Mouse (Mus musculus) stomach, embryonic 16.5 days (tissue): ENCODE data around the gene Amh. TPM values are rescaled to one million over a fixed set of nuclear protein-coding genes. Genes with fewer than 3 reads are reported as not detected.

Source experiments
- ATAC-seq: fragments of 200-750 bp; cut with Nextera tagmentation; 2 replicates; pipeline ENCODE4 v1.8.0; 2017; ENCODE audit warnings: moderate number of reproducible peaks, moderate TSS enrichment; ENCODE audit not compliant: insufficient read depth, low FRiP score
- H3K27ac ChIP-seq: fragments of 300-500 bp; sonication (generic); 2 replicates; pipeline ENCODE4 v1.5.1; 2014; ENCODE audit warnings: low read length
- H3K27me3 ChIP-seq: fragments of 300-500 bp; sonication (generic); 2 replicates; pipeline ENCODE4 v1.6.1; 2014; ENCODE audit warnings: low read length, control low read depth, mixed read lengths; ENCODE audit not compliant: control insufficient read depth, insufficient read depth
- H3K36me3 ChIP-seq: fragments of 300-500 bp; sonication (generic); 2 replicates; pipeline ENCODE4 v1.6.1; 2014; ENCODE audit warnings: low read length; ENCODE audit not compliant: control insufficient read depth, insufficient read depth
- H3K4me1 ChIP-seq: fragments of 300-500 bp; sonication (generic); 2 replicates; pipeline ENCODE4 v1.6.1; 2014; ENCODE audit warnings: low read length, control low read depth, mixed read lengths; ENCODE audit not compliant: control insufficient read depth, insufficient read depth
- H3K4me2 ChIP-seq: fragments of 300-500 bp; sonication (generic); 2 replicates; pipeline ENCODE4 v1.6.1; 2014; ENCODE audit warnings: low read depth, low read length, mixed read lengths
- H3K4me3 ChIP-seq: fragments of 300-500 bp; sonication (generic); replicated peaks from 2 replicates; pipeline ENCODE4 v1.5.1; 2014; ENCODE audit warnings: mild to moderate bottlenecking, low read length
- H3K9ac ChIP-seq: fragments of 300-500 bp; sonication (generic); 2 replicates; pipeline ENCODE4 v1.6.1; 2014; ENCODE audit warnings: low read length
- H3K9me3 ChIP-seq: fragments of 300-500 bp; sonication (generic); replicated peaks from 2 replicates; pipeline ENCODE4 v1.6.1; 2016; ENCODE audit warnings: low read length, control low read depth; ENCODE audit not compliant: control insufficient read depth
- WGBS: fragments of 180-500 bp; shearing (Covaris S2); extraction: QIAGEN DNeasy Blood & Tissue Kit; methylation state at CpG from one replicate; pipeline ENCODE4 v1.1.7; 2014; 5-methylcytosine and 5-hydroxymethylcytosine counted together
- polyA plus RNA-seq: library from polyadenylated mRNA; unstranded; fragments of >200 nt; fragmentation: Nextera tagmentation; extraction: Ambion mirVana; gene quantifications from 2 replicates; pipeline ENCODE4 v1.2.1, GENCODE M21; 2015

Gene Amh
- polyA plus RNA-seq = not detected in 2 replicates

DNA sequence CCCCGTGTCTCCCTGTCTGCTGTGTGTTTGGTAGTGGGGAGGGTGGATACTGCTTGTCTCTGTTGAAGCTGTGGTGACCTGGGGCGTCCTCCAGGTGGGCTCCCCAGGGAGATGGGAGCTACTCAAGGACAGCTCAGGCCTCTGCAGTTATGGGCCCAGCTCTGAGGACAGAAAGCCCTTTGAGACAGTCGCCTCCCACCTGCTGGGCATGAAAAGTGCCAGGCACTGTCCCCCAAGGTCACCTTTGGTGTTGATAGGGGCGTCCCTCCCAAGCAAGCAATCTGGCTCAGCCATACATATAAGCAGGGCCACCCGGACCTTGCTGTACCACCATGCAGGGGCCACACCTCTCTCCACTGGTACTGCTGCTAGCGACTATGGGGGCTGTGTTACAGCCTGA, at the start of gene Amh:
TSS of gene Amh (plus strand) at position 328 of the 400 bp plus-strand sequence.
- Histone ChIP-seq H3K4me2 (no peak within 1 kb of the TSS), H3K27ac (no peak within 1 kb of the TSS), H3K9ac (peak within 1 kb of the TSS; percentile 7; the same call in 1 of the 2 replicates), H3K4me1 (peaks cover 21% of the 10 kb centered on the region), H3K27me3 (no peaks in the 10 kb centered on the region), H3K4me3 (no peak within 1 kb of the TSS), H3K9me3 (no peaks in the 10 kb centered on the region), H3K36me3 (peaks cover 26% of the 10 kb centered on the region)
- no peak for ATAC-seq
- WGBS = 66% methylated on average over 6 of the region's 6 CpGs

DNA sequence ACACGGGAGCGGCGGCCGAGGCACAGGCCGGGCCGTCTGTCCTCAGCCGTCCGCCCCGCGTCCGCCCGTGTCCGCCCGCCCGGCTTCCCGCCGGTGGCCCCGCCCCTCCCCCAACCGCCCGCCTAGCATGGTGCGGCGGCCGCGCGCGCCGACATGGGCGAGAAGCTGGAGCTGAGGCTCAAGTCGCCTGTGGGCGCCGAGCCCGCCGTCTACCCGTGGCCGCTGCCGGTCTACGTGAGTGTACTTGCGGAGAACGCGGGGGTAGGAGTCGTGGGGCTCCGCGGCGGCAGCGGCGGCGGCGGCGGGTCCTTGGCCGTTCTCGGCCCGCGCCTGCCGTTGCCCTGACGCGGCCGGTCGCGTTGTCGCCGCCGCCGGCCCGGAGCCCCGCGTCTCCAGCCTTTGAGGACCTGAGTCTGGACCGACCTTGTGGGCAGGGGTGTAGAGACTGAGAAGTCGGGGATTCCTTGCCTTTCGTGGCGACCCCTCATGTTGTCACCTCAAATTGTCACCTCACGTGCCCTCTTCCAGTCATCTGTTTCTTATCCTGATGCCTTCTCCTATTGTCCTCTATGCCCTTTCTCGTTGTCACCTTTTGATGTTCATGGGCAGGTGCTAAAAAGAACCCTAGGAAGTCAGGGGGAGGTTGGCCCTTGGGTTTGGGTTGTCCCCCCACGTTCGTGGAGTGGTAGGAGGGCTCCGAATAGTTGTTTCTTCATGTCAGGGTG, 49.6 kb upstream of the Amh start:
- no peak for ATAC-seq
- Histone ChIP-seq H3K27ac (peak overlapping the region; percentile 62), H3K4me1 (peaks cover 47% of the 10 kb centered on the region), H3K4me2 (peak overlapping the region; percentile 98), H3K9ac (peak overlapping the region; percentile 95), H3K9me3 (no peaks in the 10 kb centered on the region), H3K4me3 (peak overlapping the region; percentile 92), H3K36me3 (no peaks in the 10 kb centered on the region), H3K27me3 (no peaks in the 10 kb centered on the region)
- WGBS = under 1% methylated on average over 72 of the region's 75 CpGs

DNA sequence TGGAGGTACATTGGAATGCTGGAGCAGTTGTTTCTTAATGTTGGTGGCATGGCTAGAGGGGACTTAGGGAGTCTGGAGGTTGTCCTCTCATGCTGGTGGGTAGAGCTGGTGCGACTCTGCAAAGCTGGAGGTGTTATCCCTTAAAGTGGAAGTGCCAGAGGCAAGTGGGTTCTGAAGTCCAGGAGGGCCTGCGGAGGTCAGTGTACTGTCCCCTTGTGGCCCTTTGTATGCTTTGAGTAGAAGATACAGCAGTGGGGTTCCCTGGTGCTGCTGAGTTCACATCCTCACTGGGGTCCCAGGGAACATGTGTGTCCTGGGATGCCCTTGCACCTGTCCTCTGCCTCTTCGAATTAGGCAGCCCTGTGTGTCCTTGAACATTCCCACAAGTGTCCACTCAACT, 48.9 kb upstream of the Amh start:
- Histone ChIP-seq H3K4me3 (peak overlapping the region; percentile 92), H3K27ac (no peak overlapping the region), H3K36me3 (no peaks in the 10 kb centered on the region), H3K9ac (peak overlapping the region; percentile 95), H3K9me3 (no peaks in the 10 kb centered on the region), H3K27me3 (no peaks in the 10 kb centered on the region), H3K4me2 (peak overlapping the region; percentile 98), H3K4me1 (peaks cover 50% of the 10 kb centered on the region)
- no peak for ATAC-seq
- 21% methylated on average over 3 of the region's 3 CpGs for WGBS

DNA sequence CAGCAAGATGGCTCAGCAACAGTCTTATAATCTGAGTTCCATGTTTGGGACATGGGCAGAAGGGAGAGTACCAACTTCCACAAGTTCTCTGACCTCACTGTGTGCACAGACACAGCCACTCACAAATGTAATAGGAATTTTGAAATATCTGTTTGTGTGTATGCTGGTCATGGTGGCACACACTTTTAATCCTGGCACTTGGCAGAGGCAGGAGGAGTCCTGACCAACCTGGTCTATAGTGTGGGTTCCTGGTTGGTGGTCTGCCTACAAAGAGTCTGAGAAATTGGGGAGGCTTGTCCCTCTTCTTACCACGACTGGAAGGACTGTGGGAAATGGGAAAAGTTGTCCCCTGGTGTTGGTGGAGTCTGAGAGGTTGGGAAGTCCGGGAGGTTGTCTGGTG, 48.5 kb upstream of the Amh start:
- Histone ChIP-seq H3K4me3 (peak overlapping the region; percentile 92), H3K4me1 (peaks cover 54% of the 10 kb centered on the region), H3K4me2 (peak overlapping the region; percentile 98), H3K9me3 (no peaks in the 10 kb centered on the region), H3K36me3 (no peaks in the 10 kb centered on the region), H3K27me3 (no peaks in the 10 kb centered on the region), H3K27ac (no peak overlapping the region), H3K9ac (peak overlapping the region; percentile 95)
- ATAC-seq = no peak
- WGBS = 62% methylated on average over 2 of the region's 2 CpGs

DNA sequence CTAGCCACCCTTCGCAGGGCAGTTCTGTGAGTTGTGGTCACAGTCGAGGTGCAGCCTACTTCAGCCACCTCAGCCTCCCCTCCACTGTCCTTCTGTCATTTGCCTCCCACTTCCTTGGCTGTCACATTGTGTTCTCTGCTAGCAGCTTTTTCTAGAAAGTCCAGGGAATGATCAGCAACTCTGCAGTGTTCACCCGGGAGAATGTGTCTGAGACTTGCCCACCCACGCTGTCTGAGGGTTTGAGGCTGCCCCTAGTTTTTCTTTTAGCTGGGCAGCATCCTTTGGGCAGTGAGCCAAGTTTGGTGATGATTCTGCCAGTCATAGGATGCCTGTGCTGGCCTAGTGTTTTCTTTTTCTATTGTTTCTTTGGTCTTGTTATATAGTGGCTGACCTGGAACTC, 48.1 kb upstream of the Amh start:
- Histone ChIP-seq H3K9ac (peak overlapping the region; percentile 95), H3K4me2 (peak overlapping the region; percentile 98), H3K4me1 (peaks cover 54% of the 10 kb centered on the region), H3K27ac (no peak overlapping the region), H3K36me3 (no peaks in the 10 kb centered on the region), H3K9me3 (no peaks in the 10 kb centered on the region), H3K4me3 (no peak overlapping the region), H3K27me3 (no peaks in the 10 kb centered on the region)
- ATAC-seq = no peak
- WGBS = 61% methylated on average over 4 of the region's 4 CpGs

DNA sequence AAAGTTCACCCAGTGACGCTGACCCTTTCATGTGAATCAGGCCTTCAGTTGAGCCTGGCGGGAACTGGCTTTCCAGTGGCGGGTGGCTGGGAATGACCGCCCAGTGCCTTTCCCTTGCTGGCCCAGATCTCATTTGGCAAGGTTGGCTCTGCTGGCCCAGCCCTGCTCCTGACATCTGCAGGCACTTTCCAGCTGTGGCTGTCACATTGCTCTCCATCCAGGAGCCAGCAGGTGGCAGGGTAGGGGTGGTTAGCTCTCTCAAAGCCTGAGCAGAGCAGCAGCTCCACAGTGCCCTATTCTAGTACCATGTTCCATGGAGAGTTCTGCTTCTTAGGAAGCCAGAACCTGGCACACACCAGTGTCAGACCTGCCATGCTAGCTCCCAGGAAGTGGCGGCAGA, 47.3 kb upstream of the Amh start:
- H3K4me2 ChIP-seq = no peak overlapping the region; the same call in 1 of the 2 replicates
- H3K36me3 ChIP-seq = no peaks in the 10 kb centered on the region
- WGBS = 34% methylated on average over 5 of the region's 5 CpGs
- H3K4me1 ChIP-seq = peaks cover 46% of the 10 kb centered on the region
- H3K27me3 ChIP-seq = no peaks in the 10 kb centered on the region
- ATAC-seq = no peak
- H3K27ac ChIP-seq = no peak overlapping the region
- H3K4me3 ChIP-seq = no peak overlapping the region
- H3K9ac ChIP-seq = no peak overlapping the region
- H3K9me3 ChIP-seq = no peaks in the 10 kb centered on the region

DNA sequence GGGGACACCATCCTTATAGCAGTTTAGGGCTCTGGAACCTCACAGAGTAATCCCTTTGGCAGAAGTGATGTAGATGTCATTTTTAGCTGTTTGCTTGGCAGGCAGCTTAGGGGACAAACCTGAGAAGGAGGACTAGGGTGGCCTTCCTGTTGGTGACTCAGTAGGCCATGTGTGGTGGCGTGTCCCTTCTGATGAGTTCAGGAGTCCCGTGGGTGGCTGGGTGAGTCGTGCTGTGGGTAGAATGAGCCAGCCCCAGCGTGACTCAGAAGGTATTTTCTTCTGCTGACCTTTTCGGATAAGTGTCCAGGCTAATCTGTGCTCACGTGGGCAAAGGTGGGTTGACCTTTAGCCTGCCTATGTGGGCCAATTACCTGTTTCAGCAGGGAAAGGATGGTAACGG, 46.4 kb upstream of the Amh start:
- no peak overlapping the region for H3K4me2 ChIP-seq
- ATAC-seq = no peak
- 65% methylated on average over 7 of the region's 7 CpGs for WGBS
- no peak overlapping the region for H3K9ac ChIP-seq
- no peaks in the 10 kb centered on the region for H3K36me3 ChIP-seq
- H3K4me3 ChIP-seq = no peak overlapping the region
- no peak overlapping the region for H3K27ac ChIP-seq
- no peaks in the 10 kb centered on the region for H3K9me3 ChIP-seq
- H3K27me3 ChIP-seq = no peaks in the 10 kb centered on the region
- peaks cover 46% of the 10 kb centered on the region for H3K4me1 ChIP-seq

DNA sequence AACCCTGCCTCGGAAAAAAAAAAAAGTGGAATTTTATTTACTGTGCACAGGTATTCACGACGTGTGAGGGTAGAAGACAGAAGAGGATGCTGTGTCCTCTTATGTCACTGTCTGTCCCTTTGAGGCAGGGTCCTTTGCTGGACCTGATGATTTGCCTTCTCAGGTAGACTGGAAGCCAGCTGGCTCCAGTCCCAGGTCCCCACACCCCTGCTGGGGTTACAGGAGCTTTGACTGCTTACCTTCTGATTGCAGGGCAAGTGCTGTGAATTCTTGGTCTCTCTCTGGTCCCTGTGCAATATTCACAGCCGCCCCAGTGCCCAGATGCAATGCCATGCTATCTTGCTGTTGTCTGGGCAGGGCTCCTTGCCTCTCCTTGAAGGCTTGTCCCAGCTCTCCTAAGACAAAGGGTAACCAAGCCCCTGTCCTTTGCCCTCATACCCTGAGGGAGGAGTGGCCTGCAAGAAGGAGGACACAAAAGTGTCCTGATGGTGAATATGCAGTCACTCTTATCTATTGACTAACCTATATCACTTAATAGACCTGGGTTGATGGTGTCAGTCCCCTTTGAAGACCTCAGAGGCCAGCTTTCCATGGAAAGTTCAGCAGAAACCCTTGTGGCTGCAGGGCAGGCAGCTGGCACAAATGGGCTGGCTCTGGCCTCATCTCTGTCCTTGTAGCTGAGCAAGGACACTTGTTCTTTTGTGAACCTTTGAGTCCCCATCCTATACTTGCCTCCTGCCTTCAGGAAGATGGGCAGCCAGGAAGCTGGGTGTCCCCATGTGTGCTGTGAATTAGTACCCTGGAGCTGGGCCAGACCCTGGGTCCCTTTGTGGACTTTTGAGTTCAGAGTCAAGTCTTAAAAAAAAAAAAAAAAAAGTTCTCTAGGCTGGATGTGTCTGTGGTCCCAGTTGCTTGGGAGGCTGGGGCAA, 44.2 kb upstream of the Amh start:
- 71% methylated on average over 4 of the region's 4 CpGs for WGBS
- no peaks in the 10 kb centered on the region for H3K9me3 ChIP-seq
- ATAC-seq = no peak
- no peak overlapping the region for H3K4me3 ChIP-seq
- no peaks in the 10 kb centered on the region for H3K27me3 ChIP-seq
- H3K27ac ChIP-seq = no peak overlapping the region; the same call in 1 of the 2 replicates
- H3K9ac ChIP-seq = no peak overlapping the region; the same call in 1 of the 2 replicates
- H3K4me1 ChIP-seq = peaks cover 44% of the 10 kb centered on the region
- H3K4me2 ChIP-seq = no peak overlapping the region
- 0 out of 2 replicates have a peak, but pooled peaks cover 8% of the 10 kb centered on the region for H3K36me3 ChIP-seq

DNA sequence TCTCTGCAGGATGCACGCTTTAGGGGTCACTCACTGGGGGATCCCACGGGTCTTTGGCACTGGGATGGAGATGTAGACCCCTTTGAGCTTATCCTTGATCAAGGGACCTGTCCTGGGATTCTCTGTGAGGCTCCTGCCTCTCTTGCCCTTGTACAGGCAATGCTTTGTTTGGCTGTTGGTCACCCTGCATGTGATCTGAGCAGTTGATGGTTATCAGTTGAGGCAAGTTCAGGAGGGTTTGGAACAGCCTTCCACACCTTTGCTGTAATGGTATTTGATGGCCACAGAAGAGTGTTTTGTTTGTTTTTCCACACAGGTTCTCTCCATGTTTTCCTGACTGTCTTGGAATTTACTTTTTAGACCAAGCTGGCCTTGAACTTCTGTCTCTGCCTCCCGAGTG, 43.2 kb upstream of the Amh start:
- Histone ChIP-seq H3K9ac (no peak overlapping the region), H3K4me1 (peaks cover 37% of the 10 kb centered on the region), H3K9me3 (no peaks in the 10 kb centered on the region), H3K27ac (no peak overlapping the region), H3K27me3 (no peaks in the 10 kb centered on the region), H3K4me2 (no peak overlapping the region), H3K36me3 (0 out of 2 replicates have a peak, but pooled peaks cover 12% of the 10 kb centered on the region), H3K4me3 (no peak overlapping the region)
- 62% methylated on average over 3 of the region's 3 CpGs for WGBS
- ATAC-seq = no peak
